Mouse (Mus musculus): Measurements from ENCODE around the gene Uts2b.

The Uts2b gene

GRCm38 (mm10) chr16:27370191-27370590, at the start of gene Uts2b:
Gene Uts2b, minus strand, starts transcription at chr16:27370239.
- no peak for DNase-seq (ENCODE audit: extremely low spot score, low spot score)

GRCm38 (mm10) chr16:27417632-27418031, 47.6 kb upstream of the Uts2b start:
- DNase-seq (ENCODE audit: extremely low spot score, low spot score): no peak

GRCm38 (mm10) chr16:27416937-27417584, 47.0 kb upstream of the Uts2b start:
- no peak for DNase-seq (ENCODE audit: extremely low spot score, low spot score)

GRCm38 (mm10) chr16:27404107-27404506, 34.1 kb upstream of the Uts2b start:
- DNase-seq (ENCODE audit: extremely low spot score, low spot score): no peak

GRCm38 (mm10) chr16:27401579-27401978, 31.5 kb upstream of the Uts2b start:
- no peak for DNase-seq (ENCODE audit: extremely low spot score, low spot score)

- no peak for DNase-seq (ENCODE audit: extremely low spot score, low spot score)
Observed at GRCm38 (mm10) chr16:27399719-27400253, 29.7 kb upstream of the Uts2b start.

- DNase-seq (ENCODE audit: extremely low spot score, low spot score): no peak
Observed at GRCm38 (mm10) chr16:27399026-27399718, 29.1 kb upstream of the Uts2b start.

GRCm38 (mm10) chr16:27396951-27397350, 26.9 kb upstream of the Uts2b start:
- DNase-seq (ENCODE audit: extremely low spot score, low spot score): no peak

GRCm38 (mm10) chr16:27395251-27396037, 25.4 kb upstream of the Uts2b start:
- DNase-seq (ENCODE audit: extremely low spot score, low spot score): no peak

GRCm38 (mm10) chr16:27391845-27392244, 21.8 kb upstream of the Uts2b start:
- no peak for DNase-seq (ENCODE audit: extremely low spot score, low spot score)

GRCm38 (mm10) chr16:27390306-27390705, 20.3 kb upstream of the Uts2b start:
- no peak for DNase-seq (ENCODE audit: extremely low spot score, low spot score)

GRCm38 (mm10) chr16:27389534-27390282, 19.7 kb upstream of the Uts2b start:
- DNase-seq (ENCODE audit: extremely low spot score, low spot score): peak; percentile 26

- DNase-seq (ENCODE audit: extremely low spot score, low spot score): peak; percentile 87
Observed at GRCm38 (mm10) chr16:27388761-27389451, 18.9 kb upstream of the Uts2b start, which contains the start of gene Ccdc50. Gene Ccdc50, plus strand, starts transcription at chr16:27388869.

GRCm38 (mm10) chr16:27387634-27388611, 17.9 kb upstream of the Uts2b start:
- DNase-seq (ENCODE audit: extremely low spot score, low spot score): peak; percentile 13

GRCm38 (mm10) chr16:27386850-27387407, 16.9 kb upstream of the Uts2b start:
- DNase-seq (ENCODE audit: extremely low spot score, low spot score): no peak

GRCm38 (mm10) chr16:27385649-27386048, 15.6 kb upstream of the Uts2b start:
- DNase-seq (ENCODE audit: extremely low spot score, low spot score): no peak

GRCm38 (mm10) chr16:27384893-27385603, 15.0 kb upstream of the Uts2b start:
- DNase-seq (ENCODE audit: extremely low spot score, low spot score): no peak

GRCm38 (mm10) chr16:27382217-27382616, 12.2 kb upstream of the Uts2b start:
- no peak for DNase-seq (ENCODE audit: extremely low spot score, low spot score)
